Mouse (Mus musculus) cerebellum, adult 2 months (tissue): ENCODE results near the gene Gnl2.

Experiments
- CTCF ChIP-seq: fragments of 200-500 bp; IDR thresholded peaks from 2 replicates; pipeline ENCODE4 v1.5.1; 2011; ENCODE audit warnings: low read depth, mild to moderate bottlenecking, control low read depth, low read length, moderate library complexity, borderline replicate concordance; ENCODE audit not compliant: insufficient read depth
- POLR2A ChIP-seq: fragments of 200-500 bp; IDR thresholded peaks from 2 replicates; pipeline ENCODE4 v1.6.1; 2011; ENCODE audit warnings: low read length, control low read depth, borderline replicate concordance; ENCODE audit not compliant: insufficient read depth

DNA sequence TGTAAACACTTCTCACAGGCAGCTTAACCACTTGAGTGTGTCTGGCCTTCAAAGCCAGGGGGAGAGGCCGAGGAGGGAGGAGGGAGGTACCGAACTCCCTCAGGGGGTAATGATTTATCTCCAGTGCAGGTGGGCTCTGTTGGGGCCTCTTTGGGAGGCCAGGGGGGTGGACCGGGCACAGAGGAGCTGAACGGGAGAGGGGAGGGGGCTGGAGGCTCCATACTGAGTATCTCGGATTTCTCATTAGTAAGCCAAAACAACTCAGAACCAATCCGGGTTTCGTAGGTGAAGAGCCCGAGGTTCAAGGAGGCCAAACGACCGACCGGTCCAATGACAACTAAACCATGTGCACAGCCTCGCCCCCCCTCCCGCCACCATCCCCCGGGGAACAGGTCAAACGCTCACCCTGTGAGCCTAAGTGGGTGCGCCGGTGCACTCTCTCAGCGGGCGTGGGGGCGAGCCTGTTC lies 26.6 kb upstream of the Gnl2 start:
- TF ChIP-seq CTCF = no peak
- TF ChIP-seq POLR2A = no peak
